Mouse (Mus musculus) right cerebral cortex, postnatal 25 days (tissue): ENCODE data around the gene Sf3a1.
"Not testable (repeated sequence)": the region's sequence is repeated elsewhere in the genome, so short reads cannot be mapped to it uniquely, and the experiment has no call there.

Experiments
- DNase-seq: peaks from one replicate; pipeline ENCODE4 v3.0.0; 2022

Sf3a1 gene

GRCm38 (mm10) chr11:4138964-4139363 is 21.2 kb upstream of the Sf3a1 start:
- no peak for DNase-seq

GRCm38 (mm10) chr11:4141505-4141904 is 18.6 kb upstream of the Sf3a1 start:
- no peak for DNase-seq

- no peak for DNase-seq
Measured at GRCm38 (mm10) chr11:4142352-4142751, 17.8 kb upstream of the Sf3a1 start.

GRCm38 (mm10) chr11:4143281-4144062 is 16.7 kb upstream of the Sf3a1 start:
- no peak for DNase-seq

- no peak for DNase-seq
Measured at GRCm38 (mm10) chr11:4146381-4146780, 13.8 kb upstream of the Sf3a1 start.

GRCm38 (mm10) chr11:4147098-4147497 is 13.1 kb upstream of the Sf3a1 start:
- no peak for DNase-seq

- DNase-seq, result no peak
Measured at GRCm38 (mm10) chr11:4148120-4148519, 12.0 kb upstream of the Sf3a1 start.

GRCm38 (mm10) chr11:4148536-4149156 is 11.5 kb upstream of the Sf3a1 start:
- DNase-seq, result no peak

GRCm38 (mm10) chr11:4149886-4150285 is 10.3 kb upstream of the Sf3a1 start:
- DNase-seq, result no peak

- DNase-seq, result no peak
Measured at GRCm38 (mm10) chr11:4153694-4154093, 6.5 kb upstream of the Sf3a1 start.

GRCm38 (mm10) chr11:4155641-4156040 is 4.5 kb upstream of the Sf3a1 start:
- no peak for DNase-seq

GRCm38 (mm10) chr11:4158676-4159075 is 1.5 kb upstream of the Sf3a1 start:
- DNase-seq, result no peak

- no peak for DNase-seq
Measured at GRCm38 (mm10) chr11:4160758-4161480, 769 bp downstream of the Sf3a1 start.

- no peak for DNase-seq
Measured at GRCm38 (mm10) chr11:4164701-4165100, 4.6 kb downstream of the Sf3a1 start.

GRCm38 (mm10) chr11:4166467-4167090 is 6.4 kb downstream of the Sf3a1 start:
- no peak for DNase-seq

GRCm38 (mm10) chr11:4174586-4174985 is 14.4 kb downstream of the Sf3a1 start:
- DNase-seq, result peak; percentile 39

- no peak for DNase-seq
Measured at GRCm38 (mm10) chr11:4177716-4178115, 17.6 kb downstream of the Sf3a1 start.

GRCm38 (mm10) chr11:4182061-4182460 is 21.9 kb downstream of the Sf3a1 start:
- DNase-seq, result no peak

- no peak for DNase-seq
Measured at GRCm38 (mm10) chr11:4183511-4183910, 23.4 kb downstream of the Sf3a1 start.

- no peak for DNase-seq
Measured at GRCm38 (mm10) chr11:4184251-4184952, 24.3 kb downstream of the Sf3a1 start.

- DNase-seq, result not testable (repeated sequence)
Measured at GRCm38 (mm10) chr11:4185480-4185879, 25.3 kb downstream of the Sf3a1 start.

GRCm38 (mm10) chr11:4186486-4187317 is 26.6 kb downstream of the Sf3a1 start, which contains the start of gene Tbc1d10a:
TSS of gene Tbc1d10a (plus strand) at chr11:4186789.
- peak; percentile 98 for DNase-seq
